Mouse (Mus musculus) monocyte, adult 2 months (primary cell): ENCODE measurements around the gene L3mbtl4.

Source experiments
- DNase-seq, 2 experiments: peaks; one replicate each; pipeline ENCODE4 v3.0.0; 2022; ENCODE audit warnings: low spot score in 2 of 2, low read depth in 1 of 2

The L3mbtl4 gene

GRCm38 (mm10) chr17:68273527-68273926, at the start of gene L3mbtl4:
TSS of gene L3mbtl4 (plus strand) at chr17:68273797.
- DNase-seq = no peak

- DNase-seq = no peak
These were observed 43.1 kb upstream of the L3mbtl4 start for GRCm38 (mm10) chr17:68230484-68230883.

- DNase-seq = no peak
These were observed 38.2 kb upstream of the L3mbtl4 start for GRCm38 (mm10) chr17:68235380-68235779.

- no peak for DNase-seq
These were observed 36.6 kb upstream of the L3mbtl4 start for GRCm38 (mm10) chr17:68236992-68237391.

- no peak for DNase-seq
These were observed 33.4 kb upstream of the L3mbtl4 start for GRCm38 (mm10) chr17:68240171-68240570.

- DNase-seq = no peak
These were observed 8.6 kb upstream of the L3mbtl4 start for GRCm38 (mm10) chr17:68264835-68265557.

- DNase-seq = no peak
These were observed 357 bp downstream of the L3mbtl4 start for GRCm38 (mm10) chr17:68273954-68274353.

- no peak for DNase-seq
These were observed 1.5 kb downstream of the L3mbtl4 start for GRCm38 (mm10) chr17:68275138-68275537.

GRCm38 (mm10) chr17:68280915-68281314, 7.3 kb downstream of the L3mbtl4 start:
- no peak for DNase-seq

- no peak for DNase-seq
These were observed 11.7 kb downstream of the L3mbtl4 start for GRCm38 (mm10) chr17:68285119-68285782.

- no peak for DNase-seq
These were observed 14.5 kb downstream of the L3mbtl4 start for GRCm38 (mm10) chr17:68288094-68288493.

- no peak for DNase-seq
These were observed 15.1 kb downstream of the L3mbtl4 start for GRCm38 (mm10) chr17:68288699-68289098.

- DNase-seq = no peak
These were observed 18.2 kb downstream of the L3mbtl4 start for GRCm38 (mm10) chr17:68291713-68292364.

- DNase-seq = no peak
These were observed 34.8 kb downstream of the L3mbtl4 start for GRCm38 (mm10) chr17:68308381-68308780.

- DNase-seq = no peak
These were observed 38.8 kb downstream of the L3mbtl4 start for GRCm38 (mm10) chr17:68312286-68312927.

- DNase-seq = no peak
These were observed 47.3 kb downstream of the L3mbtl4 start for GRCm38 (mm10) chr17:68320940-68321339.

GRCm38 (mm10) chr17:68322607-68323006, 49.0 kb downstream of the L3mbtl4 start:
- no peak for DNase-seq

- no peak for DNase-seq
These were observed 58.6 kb downstream of the L3mbtl4 start for GRCm38 (mm10) chr17:68332225-68332624.

GRCm38 (mm10) chr17:68333382-68333781, 59.8 kb downstream of the L3mbtl4 start:
- no peak for DNase-seq

GRCm38 (mm10) chr17:68338917-68339553, 65.4 kb downstream of the L3mbtl4 start:
- no peak for DNase-seq

- DNase-seq = no peak
These were observed 84.1 kb downstream of the L3mbtl4 start for GRCm38 (mm10) chr17:68357687-68358086.
